8 mouse cellular contexts compared by ENCODE assay signal in the genomic region with DNA sequence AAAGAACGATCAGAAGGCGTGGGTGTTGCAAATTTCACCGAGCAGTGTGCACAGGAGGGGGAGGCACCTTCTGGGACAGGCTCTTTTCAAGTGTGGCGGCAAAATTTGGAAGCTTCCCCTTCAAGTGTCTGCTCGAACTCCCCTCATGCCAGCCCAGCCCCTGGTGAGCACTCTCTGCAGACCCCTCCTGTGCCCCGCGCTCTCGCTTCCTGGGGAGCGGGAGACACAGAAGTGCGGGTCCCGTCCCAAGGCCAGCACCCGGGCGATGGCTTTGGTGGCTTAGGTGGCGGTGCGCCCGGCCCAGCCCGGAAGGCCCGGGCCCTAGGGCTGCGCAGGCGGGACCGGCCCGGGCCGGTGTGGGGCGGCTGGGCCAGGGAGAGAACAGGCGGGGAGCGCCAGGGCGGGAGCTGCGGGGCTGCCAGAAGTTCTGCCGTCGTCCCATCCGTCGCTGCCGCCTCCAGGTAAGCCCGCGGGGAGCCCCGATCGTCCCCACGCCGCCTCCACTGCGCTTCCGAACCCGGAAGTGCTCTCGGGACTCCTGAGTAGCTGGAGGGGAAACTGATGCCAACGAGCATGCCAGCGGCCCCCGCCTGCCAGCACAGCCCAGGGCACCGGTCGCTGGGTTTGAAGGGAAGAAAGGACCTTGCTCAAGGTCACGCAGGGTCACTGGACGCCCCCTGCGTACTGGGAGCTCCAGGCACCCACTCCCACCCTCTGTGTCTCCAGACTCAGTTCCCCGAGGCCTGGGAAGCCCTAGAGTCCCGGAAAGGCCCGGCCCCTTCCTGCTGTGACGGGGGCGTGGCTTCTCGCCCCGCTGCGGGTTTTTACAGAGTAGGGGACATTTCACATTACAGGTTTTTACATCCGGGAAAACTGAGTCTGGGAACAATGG. TPM values are rescaled to one million over a fixed set of nuclear protein-coding genes. Genes with fewer than 3 reads are reported as not detected.
DNase-seq lines count a peak whose midpoint lies in the region; TF ChIP-seq lines count a peak whose summit lies in the region.

A gene (plus strand): TSS at position 62 of the 892 bp plus-strand sequence.

- peak within 1 kb of the TSS; percentile 45 for H3K4me3 ChIP-seq in cerebellum, adult 2 months (replicated peaks; ENCODE audit: insufficient read depth, low read depth, low read length)
- peak within 1 kb of the TSS; percentile 72 for H3K4me3 ChIP-seq in hindbrain, embryonic 10.5 days

- DNase-seq in MN1 (ENCODE audit: low spot score) = peak; percentile 81
- peak; percentile 18 to 27 for DNase-seq in cerebellum, adult 2 months
- DNase-seq in forelimb bud, embryonic 11.5 days (ENCODE audit: low read depth, low spot score) = peak; percentile 43
- DNase-seq in hindbrain, embryonic 10.5 days (ENCODE audit: low spot score) = peak; percentile 68
- DNase-seq in layer of hippocampus, postnatal 10 days (ENCODE audit: low spot score in 2 of 2) = peak; percentile 46 to 54
- peak; percentile 83 for DNase-seq in lung, postnatal 10 days
- DNase-seq in ovary, adult 18-20 months (ENCODE audit: low spot score) = peak; percentile 57
- peak; percentile 86 for DNase-seq in thymus, postnatal 25 days

- TF ChIP-seq POLR2A in cerebellum, adult 2 months (IDR thresholded peaks at IDR 0.05; ENCODE audit: borderline replicate concordance, insufficient read depth, low read length) = no peak

- no peaks in the 10 kb centered on the region for H3K9me3 ChIP-seq in hindbrain, embryonic 10.5 days

- TF ChIP-seq CTCF in cerebellum, adult 2 months (IDR thresholded peaks at IDR 0.05; ENCODE audit: borderline replicate concordance, insufficient read depth, low read depth, low read length) = no peak

- H3K27ac ChIP-seq in cerebellum, adult 2 months (ENCODE audit: insufficient read depth, low read length) = no peak within 1 kb of the TSS
- H3K27ac ChIP-seq in hindbrain, embryonic 10.5 days = peak within 1 kb of the TSS; percentile 91

- no peaks in the 10 kb centered on the region; the same call in 1 of the 2 replicates for H3K4me1 ChIP-seq in cerebellum, adult 2 months (ENCODE audit: control insufficient read depth, insufficient read depth, low read length)
- peaks cover 29% of the 10 kb centered on the region for H3K4me1 ChIP-seq in hindbrain, embryonic 10.5 days (replicated peaks)

- H3K27me3 ChIP-seq in cerebellum, adult 2 months (ENCODE audit: control insufficient read depth, insufficient read depth, low read length) = no peaks in the 10 kb centered on the region
- no peaks in the 10 kb centered on the region for H3K27me3 ChIP-seq in hindbrain, embryonic 10.5 days (ENCODE audit: insufficient read depth, poor library complexity, severe bottlenecking)

- 4% methylated on average over 60 of the region's 60 CpGs for WGBS in cerebellum, adult 2 months
- 2% methylated on average over 59 of the region's 60 CpGs for WGBS in hindbrain, embryonic 10.5 days

- H3K36me3 ChIP-seq in hindbrain, embryonic 10.5 days = no peaks in the 10 kb centered on the region

RNA-seq across cellular contexts. Expression of the gene that starts here (rescaled TPM):
- 2.4 and 2.5 TPM in 2 replicates for polyA plus RNA-seq in cerebellum, adult 2 months (2012; rRNA removed)
- 0.70 and 1.1 TPM in 2 replicates for polyA plus RNA-seq in hindbrain, embryonic 10.5 days (2016; fragmentation: Nextera tagmentation; extraction: Ambion mirVana)
- 1 to 10 TPM; 1.5 to 1.8 TPM for total RNA-seq in layer of hippocampus, postnatal 10 days (2021)

Comparison
In these comparisons a context has a peak if more than half of its experiments do, and no peak if none do; other contexts are left out.
1. DNase-seq: peak in every context shown above with its lines; median percentile 86 in thymus, postnatal 25 days; 83 in lung, postnatal 10 days; 81 in MN1; 68 in hindbrain, embryonic 10.5 days; 57 in ovary, adult 18-20 months; 50 in layer of hippocampus, postnatal 10 days; 43 in forelimb bud, embryonic 11.5 days; 22 in cerebellum, adult 2 months.